Mouse (Mus musculus): ENCODE data around the gene Adarb1.

DNA sequence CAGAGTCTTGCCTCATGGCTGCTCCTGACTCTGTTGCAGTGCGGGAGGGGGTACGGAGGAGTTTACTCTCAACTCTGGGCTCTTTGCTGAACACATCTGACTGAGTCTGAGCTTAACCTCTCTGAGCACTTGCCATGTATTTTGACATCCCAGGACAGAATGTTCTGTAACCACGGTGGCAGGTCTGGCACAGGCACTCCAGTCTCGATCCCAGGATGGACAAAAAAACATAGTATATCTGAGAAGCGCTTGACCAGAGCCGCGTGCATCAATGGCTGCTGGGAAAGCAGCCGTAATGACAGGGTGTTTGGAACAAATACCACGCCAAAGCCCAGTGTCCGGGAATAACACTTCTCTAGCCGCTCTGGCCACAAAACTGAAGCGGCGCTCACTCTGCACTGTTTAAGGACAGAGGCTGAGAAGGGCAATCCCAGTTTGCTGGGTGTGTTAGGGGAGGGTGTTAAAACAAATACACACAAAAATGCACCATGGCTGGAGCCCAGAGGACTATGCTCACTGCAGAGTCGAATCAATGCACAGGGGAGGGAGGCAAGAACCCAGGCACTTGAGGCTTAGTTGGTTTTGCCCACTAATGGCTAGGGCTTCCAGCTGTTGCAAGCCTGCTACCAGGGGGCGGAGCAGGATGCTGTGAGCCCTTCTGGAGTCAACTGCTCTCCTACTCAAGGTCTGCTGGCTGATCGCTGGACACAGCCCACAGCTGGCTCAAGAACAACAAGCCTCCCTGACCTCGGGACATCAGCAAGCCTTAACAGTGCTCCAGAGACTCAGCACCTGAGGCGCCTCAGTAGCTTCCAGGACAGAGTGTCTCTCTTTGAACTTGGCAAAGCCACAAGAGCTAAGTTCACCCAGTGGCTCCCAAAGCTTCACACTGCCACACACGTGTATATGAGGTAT lies 23.0 kb upstream of the Adarb1 start:
- TF ChIP-seq CTCF (IDR thresholded peaks at IDR 0.05; ENCODE audit: control insufficient read depth, insufficient read depth, insufficient replicate concordance, low read depth, low read length) (no peak), POLR2A (IDR thresholded peaks at IDR 0.05; ENCODE audit: control insufficient read depth, low read depth, low read length) (no peak)

Measured in testis, adult 2 months (tissue).